Mouse (Mus musculus) neural tube, embryonic 14.5 days (tissue): Measurements from ENCODE around the gene Pola2. TPM values are rescaled to one million over a fixed set of nuclear protein-coding genes. Genes with fewer than 3 reads are reported as not detected.

Source experiments
- ATAC-seq: fragments of 200-750 bp; cut with Nextera tagmentation; 2 replicates; pipeline ENCODE4 v1.8.0; 2017; ENCODE audit warnings: low read depth, mild to moderate bottlenecking, moderate TSS enrichment, moderate library complexity
- H3K27ac ChIP-seq: fragments of 300-500 bp; sonication (generic); 2 replicates; pipeline ENCODE4 v1.5.1; 2014; ENCODE audit warnings: low read depth, mild to moderate bottlenecking, control low read depth, low read length, moderate library complexity, mixed read lengths
- H3K27me3 ChIP-seq: fragments of 300-500 bp; sonication (generic); 2 replicates; pipeline ENCODE4 v1.6.1; 2014; ENCODE audit warnings: low read length; ENCODE audit not compliant: control insufficient read depth, insufficient read depth
- H3K36me3 ChIP-seq: fragments of 300-500 bp; sonication (generic); 2 replicates; pipeline ENCODE4 v1.6.1; 2014; ENCODE audit warnings: low read length, mixed read lengths; ENCODE audit not compliant: control insufficient read depth, insufficient read depth
- H3K4me1 ChIP-seq: fragments of 300-500 bp; sonication (generic); 2 replicates; pipeline ENCODE4 v1.6.1; 2014; ENCODE audit warnings: low read length; ENCODE audit not compliant: control insufficient read depth, insufficient read depth
- H3K4me2 ChIP-seq: fragments of 300-500 bp; sonication (generic); 2 replicates; pipeline ENCODE4 v1.6.1; 2014; ENCODE audit warnings: mild to moderate bottlenecking, low read depth, low read length, control low read depth
- H3K4me3 ChIP-seq: fragments of 300-500 bp; sonication (generic); 2 replicates; pipeline ENCODE4 v1.5.1; 2014; ENCODE audit warnings: low read depth, low read length, control low read depth, mixed read lengths
- H3K9ac ChIP-seq: fragments of 300-500 bp; sonication (generic); replicated peaks from 2 replicates; pipeline ENCODE4 v1.6.1; 2014; ENCODE audit warnings: low read depth, mild to moderate bottlenecking, control low read depth, low read length, mixed read lengths
- H3K9me3 ChIP-seq: fragments of 300-500 bp; sonication (generic); 2 replicates; pipeline ENCODE4 v1.6.1; 2016; ENCODE audit warnings: low read length; ENCODE audit not compliant: control insufficient read depth
- WGBS: fragments of 180-500 bp; shearing (Covaris S2); extraction: QIAGEN DNeasy Blood & Tissue Kit; methylation state at CpG from one replicate; pipeline ENCODE4 v1.1.7; 2014; 5-methylcytosine and 5-hydroxymethylcytosine counted together
- polyA plus RNA-seq: library from polyadenylated mRNA; unstranded; fragments of >200 nt; fragmentation: Nextera tagmentation; extraction: Ambion mirVana; gene quantifications from 2 replicates; pipeline ENCODE4 v1.2.1, GENCODE M21; 2014

Pola2 gene
- polyA plus RNA-seq, 1 experiment from 2014 or later, result 18.0 TPM

- Histone ChIP-seq H3K27me3 (no peaks in the 10 kb centered on the region), H3K4me2 (no peak overlapping the region), H3K9ac (no peak overlapping the region), H3K27ac (no peak overlapping the region), H3K4me1 (peaks cover 6% of the 10 kb centered on the region; the same call in 1 of the 2 replicates), H3K9me3 (no peaks in the 10 kb centered on the region), H3K4me3 (no peak overlapping the region), H3K36me3 (no peaks in the 10 kb centered on the region)
- WGBS, result 72% methylated on average over 11 of the region's 11 CpGs
- no peak for ATAC-seq
These were observed 37.0 kb downstream of the Pola2 start for GRCm38 (mm10) chr19:5927026-5927425.

- Histone ChIP-seq H3K4me3 (peak overlapping the region; percentile 66), H3K9ac (peak overlapping the region; percentile 65; the same call in 1 of the 2 replicates), H3K27ac (no peak overlapping the region), H3K4me2 (peak overlapping the region; percentile 96), H3K27me3 (no peaks in the 10 kb centered on the region), H3K4me1 (peaks cover 6% of the 10 kb centered on the region; the same call in 1 of the 2 replicates), H3K9me3 (no peaks in the 10 kb centered on the region), H3K36me3 (no peaks in the 10 kb centered on the region)
- no peak for ATAC-seq
- WGBS, result 36% methylated on average over 11 of the region's 11 CpGs
These were observed 38.6 kb downstream of the Pola2 start for GRCm38 (mm10) chr19:5925311-5925855.

- under 1% methylated on average over 18 of the region's 18 CpGs for WGBS
These were observed 39.3 kb downstream of the Pola2 start, which contains the start of gene Cdc42ep2 for GRCm38 (mm10) chr19:5924713-5925093. Gene Cdc42ep2 (minus strand): TSS chr19:5924816.

GRCm38 (mm10) chr19:5923990-5924712 is 39.9 kb downstream of the Pola2 start:
- H3K27me3 ChIP-seq, result no peaks in the 10 kb centered on the region
- WGBS, result under 1% methylated on average over 38 of the region's 38 CpGs
- peak overlapping the region; percentile 66 for H3K4me3 ChIP-seq
- peak; percentile 78 for ATAC-seq
- peak overlapping the region; percentile 74 for H3K27ac ChIP-seq
- peaks cover 6% of the 10 kb centered on the region; the same call in 1 of the 2 replicates for H3K4me1 ChIP-seq
- peak overlapping the region; percentile 65 for H3K9ac ChIP-seq
- no peaks in the 10 kb centered on the region for H3K36me3 ChIP-seq
- H3K9me3 ChIP-seq, result no peaks in the 10 kb centered on the region
- H3K4me2 ChIP-seq, result peak overlapping the region; percentile 96

More at GRCm38 (mm10) chr19:5924713-5925093, 39.3 kb downstream of the Pola2 start, which contains the start of gene Cdc42ep2:
- Histone ChIP-seq H3K9ac (peak within 1 kb of the TSS; percentile 65), H3K27ac (peak within 1 kb of the TSS; percentile 74), H3K9me3 (no peaks in the 10 kb centered on the region), H3K36me3 (no peaks in the 10 kb centered on the region), H3K27me3 (no peaks in the 10 kb centered on the region), H3K4me1 (peaks cover 6% of the 10 kb centered on the region; the same call in 1 of the 2 replicates), H3K4me3 (peak within 1 kb of the TSS; percentile 66), H3K4me2 (peak within 1 kb of the TSS; percentile 96)
- peak; percentile 95 for ATAC-seq

GRCm38 (mm10) chr19:5922963-5923362 is 41.0 kb downstream of the Pola2 start:
- H3K27ac ChIP-seq, result no peak overlapping the region
- H3K27me3 ChIP-seq, result no peaks in the 10 kb centered on the region
- H3K4me3 ChIP-seq, result no peak overlapping the region
- no peak for ATAC-seq
- WGBS, result 91% methylated on average over 3 of the region's 3 CpGs
- H3K4me1 ChIP-seq, result peaks cover 6% of the 10 kb centered on the region; the same call in 1 of the 2 replicates
- no peak overlapping the region for H3K9ac ChIP-seq
- H3K9me3 ChIP-seq, result no peaks in the 10 kb centered on the region
- no peak overlapping the region for H3K4me2 ChIP-seq
- no peaks in the 10 kb centered on the region for H3K36me3 ChIP-seq

- H3K36me3 ChIP-seq, result no peaks in the 10 kb centered on the region
- no peaks in the 10 kb centered on the region for H3K9me3 ChIP-seq
- 85% methylated on average over 15 of the region's 15 CpGs for WGBS
- no peaks in the 10 kb centered on the region for H3K27me3 ChIP-seq
- H3K27ac ChIP-seq, result no peak overlapping the region
- H3K4me3 ChIP-seq, result no peak overlapping the region
- peak overlapping the region; percentile 28; the same call in 1 of the 2 replicates for H3K9ac ChIP-seq
- 0 out of 2 replicates have a peak overlapping the region, but pooled peaks have one; percentile 27 for H3K4me2 ChIP-seq
- peaks cover 6% of the 10 kb centered on the region; the same call in 1 of the 2 replicates for H3K4me1 ChIP-seq
- no peak for ATAC-seq
These were observed 41.7 kb downstream of the Pola2 start for GRCm38 (mm10) chr19:5922119-5922942.

GRCm38 (mm10) chr19:5921715-5922114 is 42.3 kb downstream of the Pola2 start:
- no peak for ATAC-seq
- Histone ChIP-seq H3K4me1 (peaks cover 6% of the 10 kb centered on the region; the same call in 1 of the 2 replicates), H3K9ac (peak overlapping the region; percentile 28; the same call in 1 of the 2 replicates), H3K9me3 (no peaks in the 10 kb centered on the region), H3K27ac (no peak overlapping the region), H3K4me2 (peak overlapping the region; percentile 27; the same call in 1 of the 2 replicates), H3K27me3 (no peaks in the 10 kb centered on the region), H3K36me3 (no peaks in the 10 kb centered on the region), H3K4me3 (no peak overlapping the region)
- WGBS, result 25% methylated on average over 9 of the region's 9 CpGs

GRCm38 (mm10) chr19:5913007-5913719 is 50.8 kb downstream of the Pola2 start, which contains the start of gene Dpf2:
Gene Dpf2 (minus strand): TSS chr19:5913010.
- H3K4me3 ChIP-seq, result peak within 1 kb of the TSS; percentile 93
- no peaks in the 10 kb centered on the region for H3K9me3 ChIP-seq
- peak within 1 kb of the TSS; percentile 82 for H3K27ac ChIP-seq
- H3K27me3 ChIP-seq, result no peaks in the 10 kb centered on the region
- WGBS, result 21% methylated on average over 13 of the region's 13 CpGs
- H3K4me1 ChIP-seq, result peaks cover 31% of the 10 kb centered on the region
- peak within 1 kb of the TSS; percentile 86 for H3K4me2 ChIP-seq
- peak; percentile 69; the same call in 1 of the 2 replicates for ATAC-seq
- no peaks in the 10 kb centered on the region for H3K36me3 ChIP-seq
- peak within 1 kb of the TSS; percentile 81 for H3K9ac ChIP-seq
